Mouse (Mus musculus): ENCODE measurements around the gene Mtm1. TPM values are rescaled to one million over a fixed set of nuclear protein-coding genes. Genes with fewer than 3 reads are reported as not detected.
A peak's percentile ranks its signal among the peaks of the same experiment; 100 is the strongest.

Gene Mtm1
- total RNA-seq, 1 experiment = 4.3 TPM

DNA sequence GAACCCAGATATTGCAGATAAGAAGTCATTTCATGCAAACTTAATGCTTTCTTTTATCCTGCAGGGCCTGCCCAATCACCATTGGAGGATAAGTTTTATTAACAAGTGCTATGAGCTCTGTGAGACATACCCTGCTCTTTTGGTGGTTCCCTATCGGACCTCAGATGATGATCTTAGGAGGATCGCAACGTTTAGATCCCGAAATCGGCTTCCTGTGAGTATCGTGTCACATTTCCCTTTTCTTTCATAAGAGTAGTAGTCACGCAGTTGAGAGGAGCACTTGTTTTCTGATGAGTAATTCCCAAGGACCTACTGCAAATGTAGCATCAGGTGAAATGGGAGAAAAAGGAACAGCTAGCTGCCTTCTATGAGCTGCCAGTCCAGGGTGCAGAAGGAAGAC is 76.5 kb downstream of the Mtm1 start:
- no peaks in the 10 kb centered on the region for H3K36me3 ChIP-seq (ENCODE audit: control insufficient read depth, insufficient read depth, low read length, poor library complexity, severe bottlenecking)

DNA sequence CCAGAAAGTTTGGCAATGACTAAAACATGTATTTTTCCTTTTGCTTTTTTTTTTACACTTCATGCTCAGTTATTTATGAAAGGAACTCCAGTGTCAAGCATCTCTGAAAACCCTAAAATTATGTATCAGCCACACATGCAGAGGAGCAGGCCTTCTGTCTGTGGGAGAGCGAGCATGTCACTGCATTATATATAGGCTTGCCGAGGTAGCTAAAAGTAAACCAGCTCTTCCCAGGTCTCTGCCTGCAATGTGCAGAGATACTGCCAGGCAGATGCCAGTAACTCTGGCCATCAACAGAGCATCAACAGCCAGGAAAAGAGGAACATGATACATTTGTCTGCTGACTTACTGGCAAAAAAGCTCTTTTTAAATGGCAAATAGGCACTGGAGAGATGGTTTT is 83.6 kb downstream of the Mtm1 start:
- no peak for TF ChIP-seq CHD2 (IDR thresholded peaks at IDR 0.05; ENCODE audit: low read depth, low read length)
- no peak for TF ChIP-seq ZC3H11A (IDR thresholded peaks at IDR 0.05; ENCODE audit: borderline replicate concordance, low read depth, low read length)
- no peak for TF ChIP-seq ZNF384 (IDR thresholded peaks at IDR 0.05; ENCODE audit: low read depth, low read length)
- TF ChIP-seq HCFC1 (IDR thresholded peaks at IDR 0.05; ENCODE audit: borderline replicate concordance, insufficient read depth, low read length) = no peak
- TF ChIP-seq MAFK (IDR thresholded peaks at IDR 0.05; ENCODE audit: insufficient read depth, low read depth, low read length) = no peak
- Histone ChIP-seq H3K4me3 (ENCODE audit: insufficient read depth in 1 of 2, low read depth in 1 of 2, low read length in 2 of 2, poor library complexity in 1 of 2, severe bottlenecking in 1 of 2) (no peak overlapping the region), H3K27ac (ENCODE audit: insufficient read depth, low read depth, low read length, poor library complexity, severe bottlenecking) (no peak overlapping the region), H3K9ac (ENCODE audit: insufficient read depth, low read depth, low read length, poor library complexity, severe bottlenecking) (no peak overlapping the region), H3K9me3 (ENCODE audit: control insufficient read depth, insufficient read depth, low read depth, low read length) (no peaks in the 10 kb centered on the region), H3K36me3 (ENCODE audit: control insufficient read depth, insufficient read depth, low read length, poor library complexity, severe bottlenecking) (no peaks in the 10 kb centered on the region), H3K4me1 (ENCODE audit: control insufficient read depth in 2 of 2, insufficient read depth in 2 of 2, low read length in 2 of 2, poor library complexity in 1 of 2) (no peaks in the 10 kb centered on the region)
- in situ Hi-C loops (cut with MboI; ENCODE audit: low sequenced_read_pairs in 2 of 2, unreplicated experiment in 2 of 2) = no loop called here
- DNase-seq (ENCODE audit: low read depth, low spot score) = no peak

More for the DNA sequence above, 76.5 kb downstream of the Mtm1 start:
- no peak for DNase-seq (ENCODE audit: low read depth, low spot score)
- Histone ChIP-seq H3K9ac (ENCODE audit: insufficient read depth, low read depth, low read length, poor library complexity, severe bottlenecking) (no peak overlapping the region), H3K4me3 (ENCODE audit: insufficient read depth in 1 of 2, low read depth in 1 of 2, low read length in 2 of 2, poor library complexity in 1 of 2, severe bottlenecking in 1 of 2) (no peak overlapping the region), H3K9me3 (ENCODE audit: control insufficient read depth, insufficient read depth, low read depth, low read length) (no peaks in the 10 kb centered on the region), H3K27ac (ENCODE audit: insufficient read depth, low read depth, low read length, poor library complexity, severe bottlenecking) (no peak overlapping the region), H3K4me1 (ENCODE audit: control insufficient read depth in 2 of 2, insufficient read depth in 2 of 2, low read length in 2 of 2, poor library complexity in 1 of 2) (no peaks in the 10 kb centered on the region)
- in situ Hi-C loops (cut with MboI; ENCODE audit: low sequenced_read_pairs in 2 of 2, unreplicated experiment in 2 of 2) = no loop called here
- no peak for TF ChIP-seq CHD2 (IDR thresholded peaks at IDR 0.05; ENCODE audit: low read depth, low read length)
- no peak for TF ChIP-seq HCFC1 (IDR thresholded peaks at IDR 0.05; ENCODE audit: borderline replicate concordance, insufficient read depth, low read length)

DNA sequence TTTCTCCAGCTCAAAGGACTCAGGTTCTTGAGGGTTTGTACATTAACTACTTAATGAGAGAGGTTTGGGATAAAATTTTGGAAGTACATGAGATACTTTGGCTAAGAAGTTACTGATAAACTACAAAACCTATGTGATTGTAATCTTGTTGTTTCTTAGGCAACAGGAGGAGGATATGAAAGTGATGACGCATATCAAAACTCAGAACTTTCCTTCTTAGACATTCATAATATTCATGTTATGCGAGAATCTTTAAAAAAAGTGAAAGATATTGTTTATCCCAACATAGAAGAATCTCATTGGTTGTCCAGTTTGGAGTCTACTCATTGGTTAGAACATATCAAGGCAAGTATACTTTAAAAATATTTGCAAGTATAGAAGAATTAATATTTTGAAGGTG is 85.4 kb downstream of the Mtm1 start:
- H3K9me3 ChIP-seq (ENCODE audit: control insufficient read depth, insufficient read depth, low read depth, low read length) = no peaks in the 10 kb centered on the region
- H3K4me1 ChIP-seq (ENCODE audit: control insufficient read depth in 2 of 2, insufficient read depth in 2 of 2, low read length in 2 of 2, poor library complexity in 1 of 2) = no peaks in the 10 kb centered on the region
- H3K4me3 ChIP-seq (ENCODE audit: insufficient read depth in 1 of 2, low read depth in 1 of 2, low read length in 2 of 2, poor library complexity in 1 of 2, severe bottlenecking in 1 of 2) = no peak overlapping the region
- no peak for DNase-seq (ENCODE audit: low read depth, low spot score)
- TF ChIP-seq HCFC1 (IDR thresholded peaks at IDR 0.05; ENCODE audit: borderline replicate concordance, insufficient read depth, low read length) (no peak), MAFK (IDR thresholded peaks at IDR 0.05; ENCODE audit: insufficient read depth, low read depth, low read length) (no peak), ZC3H11A (IDR thresholded peaks at IDR 0.05; ENCODE audit: borderline replicate concordance, low read depth, low read length) (no peak)
- no peak overlapping the region for H3K27ac ChIP-seq (ENCODE audit: insufficient read depth, low read depth, low read length, poor library complexity, severe bottlenecking)
- no peaks in the 10 kb centered on the region for H3K36me3 ChIP-seq (ENCODE audit: control insufficient read depth, insufficient read depth, low read length, poor library complexity, severe bottlenecking)
- in situ Hi-C loops (cut with MboI; ENCODE audit: low sequenced_read_pairs in 2 of 2, unreplicated experiment in 2 of 2) = no loop called here
- H3K9ac ChIP-seq (ENCODE audit: insufficient read depth, low read depth, low read length, poor library complexity, severe bottlenecking) = no peak overlapping the region

DNA sequence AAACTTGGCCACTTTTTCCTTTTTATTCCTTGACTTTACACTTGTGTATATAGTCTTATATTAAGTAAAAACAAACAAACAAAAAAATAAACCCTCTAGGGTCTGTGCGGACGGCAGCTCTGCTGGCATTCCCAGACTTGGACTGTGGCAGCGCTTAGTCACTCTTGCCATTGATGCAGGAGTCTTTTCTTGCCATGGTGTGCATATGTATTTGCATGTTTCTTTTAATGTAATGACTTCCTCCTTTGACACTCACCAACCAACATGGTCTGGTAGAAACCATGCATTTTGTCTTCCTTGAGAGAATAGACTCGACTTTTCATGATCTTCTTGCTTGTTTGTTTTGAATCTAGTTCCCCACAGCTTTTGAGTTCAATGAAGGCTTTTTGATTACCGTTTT is 91.6 kb downstream of the Mtm1 start:
- Histone ChIP-seq H3K36me3 (ENCODE audit: control insufficient read depth, insufficient read depth, low read length, poor library complexity, severe bottlenecking) (no peaks in the 10 kb centered on the region), H3K9me3 (ENCODE audit: control insufficient read depth, insufficient read depth, low read depth, low read length) (no peaks in the 10 kb centered on the region), H3K4me3 (ENCODE audit: insufficient read depth in 1 of 2, low read depth in 1 of 2, low read length in 2 of 2, poor library complexity in 1 of 2, severe bottlenecking in 1 of 2) (no peak overlapping the region), H3K4me1 (ENCODE audit: control insufficient read depth in 2 of 2, insufficient read depth in 2 of 2, low read length in 2 of 2, poor library complexity in 1 of 2) (no peaks in the 10 kb centered on the region), H3K27ac (ENCODE audit: insufficient read depth, low read depth, low read length, poor library complexity, severe bottlenecking) (no peak overlapping the region), H3K9ac (ENCODE audit: insufficient read depth, low read depth, low read length, poor library complexity, severe bottlenecking) (no peak overlapping the region)
- DNase-seq (ENCODE audit: low read depth, low spot score) = no peak
- in situ Hi-C loops (cut with MboI; ENCODE audit: low sequenced_read_pairs in 2 of 2, unreplicated experiment in 2 of 2) = no loop called here
- TF ChIP-seq ZC3H11A (IDR thresholded peaks at IDR 0.05; ENCODE audit: borderline replicate concordance, low read depth, low read length) (no peak), ZNF384 (IDR thresholded peaks at IDR 0.05; ENCODE audit: low read depth, low read length) (no peak), MAFK (IDR thresholded peaks at IDR 0.05; ENCODE audit: insufficient read depth, low read depth, low read length) (no peak), HCFC1 (IDR thresholded peaks at IDR 0.05; ENCODE audit: borderline replicate concordance, insufficient read depth, low read length) (no peak), CHD2 (IDR thresholded peaks at IDR 0.05; ENCODE audit: low read depth, low read length) (no peak)

DNA sequence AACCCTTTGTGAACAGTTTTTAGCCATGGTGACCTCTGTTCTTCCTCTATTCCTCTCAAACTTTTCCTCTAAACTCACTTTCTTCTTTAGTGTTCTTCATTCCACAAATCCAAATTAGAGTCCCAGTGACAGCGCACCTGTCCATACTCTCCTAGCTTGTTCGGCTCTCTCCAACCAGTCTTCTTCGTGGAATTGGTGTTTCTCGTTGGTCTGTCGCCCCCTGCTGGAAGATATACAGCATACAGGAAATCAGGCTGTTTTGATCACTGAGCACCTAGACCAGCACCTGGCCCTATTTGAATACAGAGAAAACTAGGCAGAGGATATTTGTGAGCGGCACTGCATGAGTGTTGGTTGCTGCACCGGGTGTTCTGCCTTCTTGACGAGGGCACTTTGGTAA is 100.7 kb downstream of the Mtm1 start:
- in situ Hi-C loops (cut with MboI; ENCODE audit: low sequenced_read_pairs in 2 of 2, unreplicated experiment in 2 of 2) = no loop called here

More for the DNA sequence above, 100.7 kb downstream of the Mtm1 start:
- Histone ChIP-seq H3K9ac (ENCODE audit: insufficient read depth, low read depth, low read length, poor library complexity, severe bottlenecking) (no peak overlapping the region), H3K27ac (ENCODE audit: insufficient read depth, low read depth, low read length, poor library complexity, severe bottlenecking) (no peak overlapping the region), H3K4me3 (ENCODE audit: insufficient read depth in 1 of 2, low read depth in 1 of 2, low read length in 2 of 2, poor library complexity in 1 of 2, severe bottlenecking in 1 of 2) (no peak overlapping the region), H3K4me1 (ENCODE audit: control insufficient read depth in 2 of 2, insufficient read depth in 2 of 2, low read length in 2 of 2, poor library complexity in 1 of 2) (no peaks in the 10 kb centered on the region), H3K36me3 (ENCODE audit: control insufficient read depth, insufficient read depth, low read length, poor library complexity, severe bottlenecking) (no peaks in the 10 kb centered on the region), H3K9me3 (ENCODE audit: control insufficient read depth, insufficient read depth, low read depth, low read length) (no peaks in the 10 kb centered on the region)
- no peak for TF ChIP-seq ZC3H11A (IDR thresholded peaks at IDR 0.05; ENCODE audit: borderline replicate concordance, low read depth, low read length)
- TF ChIP-seq ZNF384 (IDR thresholded peaks at IDR 0.05; ENCODE audit: low read depth, low read length) = no peak
- no peak for TF ChIP-seq HCFC1 (IDR thresholded peaks at IDR 0.05; ENCODE audit: borderline replicate concordance, insufficient read depth, low read length)
- peak; percentile 30 for DNase-seq (ENCODE audit: low read depth, low spot score)
